Mouse (Mus musculus): ENCODE results near the gene Arrdc2.

Gene Arrdc2

GRCm38 (mm10) chr8:70869199-70869571, 29.7 kb upstream of the Arrdc2 start:
- TF ChIP-seq GATA4 (IDR thresholded peaks at IDR 0.05; ENCODE audit: insufficient replicate concordance, low read length) = no peak

GRCm38 (mm10) chr8:70868559-70869198, 29.2 kb upstream of the Arrdc2 start:
- no peak for TF ChIP-seq GATA4 (IDR thresholded peaks at IDR 0.05; ENCODE audit: insufficient replicate concordance, low read length)

- TF ChIP-seq GATA4 (IDR thresholded peaks at IDR 0.05; ENCODE audit: insufficient replicate concordance, low read length) = no peak
Measured at GRCm38 (mm10) chr8:70866566-70866965, 27.0 kb upstream of the Arrdc2 start.

- no peak for TF ChIP-seq GATA4 (IDR thresholded peaks at IDR 0.05; ENCODE audit: insufficient replicate concordance, low read length)
Measured at GRCm38 (mm10) chr8:70866001-70866520, 26.5 kb upstream of the Arrdc2 start.

- no peak for TF ChIP-seq GATA4 (IDR thresholded peaks at IDR 0.05; ENCODE audit: insufficient replicate concordance, low read length)
Measured at GRCm38 (mm10) chr8:70865350-70866000, 26.0 kb upstream of the Arrdc2 start.

- no peak for TF ChIP-seq GATA4 (IDR thresholded peaks at IDR 0.05; ENCODE audit: insufficient replicate concordance, low read length)
Measured at GRCm38 (mm10) chr8:70864712-70865221, 25.2 kb upstream of the Arrdc2 start.

- TF ChIP-seq GATA4 (IDR thresholded peaks at IDR 0.05; ENCODE audit: insufficient replicate concordance, low read length) = no peak
Measured at GRCm38 (mm10) chr8:70863956-70864711, 24.6 kb upstream of the Arrdc2 start.

- no peak for TF ChIP-seq GATA4 (IDR thresholded peaks at IDR 0.05; ENCODE audit: insufficient replicate concordance, low read length)
Measured at GRCm38 (mm10) chr8:70862824-70863641, 23.5 kb upstream of the Arrdc2 start, which contains the start of gene Kcnn1. Kcnn1 (minus strand) TSS chr8:70863258.

GRCm38 (mm10) chr8:70857516-70857915, 18.0 kb upstream of the Arrdc2 start:
- no peak for TF ChIP-seq GATA4 (IDR thresholded peaks at IDR 0.05; ENCODE audit: insufficient replicate concordance, low read length)

- no peak for TF ChIP-seq GATA4 (IDR thresholded peaks at IDR 0.05; ENCODE audit: insufficient replicate concordance, low read length)
Measured at GRCm38 (mm10) chr8:70856541-70857197, 17.1 kb upstream of the Arrdc2 start.

- no peak for TF ChIP-seq GATA4 (IDR thresholded peaks at IDR 0.05; ENCODE audit: insufficient replicate concordance, low read length)
Measured at GRCm38 (mm10) chr8:70856028-70856427, 16.5 kb upstream of the Arrdc2 start.

GRCm38 (mm10) chr8:70853863-70854262, 14.3 kb upstream of the Arrdc2 start:
- TF ChIP-seq GATA4 (IDR thresholded peaks at IDR 0.05; ENCODE audit: insufficient replicate concordance, low read length) = no peak

- no peak for TF ChIP-seq GATA4 (IDR thresholded peaks at IDR 0.05; ENCODE audit: insufficient replicate concordance, low read length)
Measured at GRCm38 (mm10) chr8:70852595-70853231, 13.2 kb upstream of the Arrdc2 start.

GRCm38 (mm10) chr8:70851837-70852236, 12.3 kb upstream of the Arrdc2 start:
- no peak for TF ChIP-seq GATA4 (IDR thresholded peaks at IDR 0.05; ENCODE audit: insufficient replicate concordance, low read length)

Data from liver, adult (tissue).